Mouse (Mus musculus): ENCODE data around the gene Tspan9.

GRCm38 (mm10) chr6:128031096-128031495 lies 112.3 kb downstream of the Tspan9 start:
- TF ChIP-seq CTCF (IDR thresholded peaks at IDR 0.05; ENCODE audit: low read depth), result no peak
- no peak for TF ChIP-seq EP300 (IDR thresholded peaks at IDR 0.05; ENCODE audit: low read depth)
